Mouse (Mus musculus) forebrain, embryonic 10.5 days (tissue): ENCODE data around the gene Spag6l. TPM values are rescaled to one million over a fixed set of nuclear protein-coding genes. Genes with fewer than 3 reads are reported as not detected.

ENCODE experiments used
- DNase-seq: peaks from one replicate; pipeline ENCODE4 v3.0.0-alpha.2; 2017; ENCODE audit warnings: low spot score; ENCODE audit errors: extremely low spot score
- H3K27ac ChIP-seq: fragments of 300-500 bp; sonication (generic); 2 replicates; pipeline ENCODE4 v1.5.1; 2016; ENCODE audit warnings: mild to moderate bottlenecking
- H3K27me3 ChIP-seq: fragments of 300-500 bp; sonication (generic); 2 replicates; pipeline ENCODE4 v1.6.1; 2016; ENCODE audit warnings: mild to moderate bottlenecking; ENCODE audit not compliant: poor library complexity, severe bottlenecking
- H3K36me3 ChIP-seq: fragments of 300-500 bp; sonication (generic); replicated peaks from 2 replicates; pipeline ENCODE4 v1.6.1; 2016; ENCODE audit warnings: mild to moderate bottlenecking, moderate library complexity
- H3K4me1 ChIP-seq: fragments of 300-500 bp; sonication (generic); 2 replicates; pipeline ENCODE4 v1.6.1; 2016
- H3K4me3 ChIP-seq: fragments of 300-500 bp; sonication (generic); 2 replicates; pipeline ENCODE4 v1.5.1; 2016; ENCODE audit warnings: mild to moderate bottlenecking, moderate library complexity
- H3K9me3 ChIP-seq: fragments of 300-500 bp; sonication (generic); 2 replicates; pipeline ENCODE4 v1.6.1; 2016; ENCODE audit warnings: mild to moderate bottlenecking, moderate library complexity
- WGBS: fragments of 180-500 bp; shearing (Covaris S2); methylation state at CpG from one replicate; pipeline ENCODE4 v1.1.7; 2016; 5-methylcytosine and 5-hydroxymethylcytosine counted together
- polyA plus RNA-seq: library from polyadenylated mRNA; unstranded; fragments of >200 nt; fragmentation: Nextera tagmentation; extraction: Ambion mirVana; gene quantifications from 2 replicates; pipeline ENCODE4 v1.2.1, GENCODE M21; 2016

Spag6l gene
- polyA plus RNA-seq, 1 experiment from 2014 or later: 0.71 TPM

DNA sequence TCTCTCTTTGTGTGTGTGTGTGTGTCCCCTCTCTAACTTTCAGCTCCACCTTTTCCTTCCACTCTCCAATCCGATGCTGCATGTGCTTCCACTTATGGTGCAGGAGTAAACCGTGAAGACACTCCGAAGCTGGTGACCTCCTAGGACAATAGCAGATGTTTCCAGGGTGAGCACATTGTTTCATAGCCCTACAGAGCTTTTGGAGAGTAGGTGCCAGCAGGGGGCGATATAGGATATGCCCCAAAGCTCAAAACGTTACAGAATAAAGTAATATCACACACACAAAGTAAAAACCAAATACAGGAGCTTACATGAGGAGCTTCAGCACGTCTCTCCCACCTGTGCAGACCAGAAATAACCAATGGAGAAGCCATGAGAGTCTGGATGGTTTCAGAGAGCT is 25.6 kb upstream of the Spag6l start:
- H3K27ac ChIP-seq: no peak overlapping the region
- WGBS: 38% methylated on average over 6 of the region's 6 CpGs
- no peaks in the 10 kb centered on the region for H3K4me1 ChIP-seq
- H3K36me3 ChIP-seq: no peaks in the 10 kb centered on the region
- no peak for DNase-seq
- H3K9me3 ChIP-seq: 0 out of 2 replicates have a peak, but pooled peaks cover 8% of the 10 kb centered on the region
- no peak overlapping the region for H3K4me3 ChIP-seq
- H3K27me3 ChIP-seq: no peaks in the 10 kb centered on the region

DNA sequence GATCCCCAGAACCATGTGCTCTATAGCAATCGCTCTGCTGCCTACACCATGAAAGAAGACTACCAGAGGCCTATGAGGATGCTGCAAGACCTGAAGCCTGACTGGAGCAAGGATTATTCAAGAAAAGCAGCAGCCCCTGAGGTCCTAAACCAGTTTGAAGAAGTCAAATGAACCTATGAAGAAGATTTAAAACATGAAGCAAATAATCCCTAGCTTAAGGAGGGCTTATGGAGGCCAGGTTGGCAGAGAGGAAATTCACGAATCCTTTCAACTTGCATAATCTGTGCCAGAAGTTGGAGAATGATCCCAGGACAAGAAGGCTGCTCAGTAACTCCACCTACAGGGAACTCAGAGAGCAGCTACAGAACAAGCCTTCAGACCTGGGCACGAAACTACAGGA is 23.2 kb upstream of the Spag6l start:
- no peaks in the 10 kb centered on the region for H3K4me1 ChIP-seq
- DNase-seq: no peak
- H3K27ac ChIP-seq: no peak overlapping the region
- H3K9me3 ChIP-seq: 0 out of 2 replicates have a peak, but pooled peaks cover 8% of the 10 kb centered on the region
- no peak overlapping the region for H3K4me3 ChIP-seq
- H3K36me3 ChIP-seq: no peaks in the 10 kb centered on the region
- 82% methylated on average over 3 of the region's 3 CpGs for WGBS
- no peaks in the 10 kb centered on the region for H3K27me3 ChIP-seq

DNA sequence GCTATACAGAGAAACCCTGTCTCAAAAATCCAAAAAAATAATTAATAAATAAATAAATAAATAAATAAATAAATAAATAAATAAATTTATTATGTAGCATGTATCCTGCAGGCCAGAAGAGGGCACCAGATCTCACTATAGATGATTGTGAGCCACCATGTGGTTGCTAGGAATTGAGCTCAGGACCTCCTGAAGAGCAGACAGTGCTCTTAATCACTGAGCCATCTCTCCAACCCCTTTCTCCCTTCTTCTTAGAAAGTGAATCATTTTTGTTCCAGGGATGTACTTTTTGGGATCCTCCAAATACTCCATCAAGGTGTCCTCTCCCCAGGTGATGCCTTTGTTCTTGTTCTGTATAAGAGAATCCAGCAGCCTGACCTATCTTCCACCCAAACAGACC is 19.9 kb upstream of the Spag6l start:
- H3K4me1 ChIP-seq: no peaks in the 10 kb centered on the region
- no peak overlapping the region for H3K27ac ChIP-seq
- no peak for DNase-seq
- H3K36me3 ChIP-seq: no peaks in the 10 kb centered on the region
- no peaks in the 10 kb centered on the region for H3K27me3 ChIP-seq
- no peak overlapping the region for H3K4me3 ChIP-seq
- 0 out of 2 replicates have a peak, but pooled peaks cover 8% of the 10 kb centered on the region for H3K9me3 ChIP-seq

DNA sequence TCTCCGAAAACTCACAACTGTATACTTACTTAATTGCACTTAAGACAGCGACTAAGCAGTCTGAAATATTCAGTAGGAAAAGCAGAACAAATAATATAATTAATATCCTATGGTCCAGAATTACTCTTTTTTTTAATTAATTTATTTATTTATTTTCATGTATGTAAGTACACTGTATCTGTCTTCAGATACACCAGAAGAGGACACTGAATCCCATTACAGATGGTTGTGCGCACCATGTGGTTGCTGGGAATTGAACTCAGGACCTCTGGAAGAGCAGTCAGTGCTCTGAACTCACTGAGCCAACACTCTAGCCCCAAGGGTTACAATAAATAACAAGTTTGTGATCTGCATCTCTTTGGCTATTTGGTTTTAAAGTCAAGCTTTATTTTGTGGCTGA is 415 bp upstream of the Spag6l start:
- Histone ChIP-seq H3K27me3 (no peaks in the 10 kb centered on the region), H3K9me3 (no peaks in the 10 kb centered on the region), H3K4me1 (peaks cover 9% of the 10 kb centered on the region), H3K36me3 (no peaks in the 10 kb centered on the region), H3K4me3 (peak overlapping the region; percentile 63), H3K27ac (no peak overlapping the region)
- 85% methylated on average over 3 of the region's 3 CpGs for WGBS
- no peak for DNase-seq

DNA sequence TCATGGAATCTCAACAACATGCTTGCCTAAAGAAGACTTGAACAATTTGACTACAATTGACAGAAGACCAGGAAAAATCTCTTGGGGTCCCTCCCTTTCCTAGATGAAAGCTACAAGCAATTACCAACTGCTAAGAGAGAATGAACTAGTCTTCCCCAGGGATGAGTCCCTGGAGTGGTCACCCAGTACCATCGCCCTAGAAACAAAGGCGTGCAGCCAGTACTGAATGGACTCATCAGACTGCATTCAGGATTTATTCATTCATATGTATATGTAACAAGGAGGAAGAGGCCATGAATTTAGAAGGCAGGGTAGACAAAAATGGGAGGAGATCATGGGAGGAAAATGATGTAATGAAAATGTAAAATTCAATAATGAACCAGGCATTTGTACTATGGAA is 3.0 kb downstream of the Spag6l start:
- WGBS: 93% methylated on average over 2 of the region's 2 CpGs
- H3K4me3 ChIP-seq: no peak overlapping the region
- H3K27me3 ChIP-seq: no peaks in the 10 kb centered on the region
- no peak overlapping the region for H3K27ac ChIP-seq
- no peaks in the 10 kb centered on the region for H3K36me3 ChIP-seq
- peaks cover 9% of the 10 kb centered on the region for H3K4me1 ChIP-seq
- no peaks in the 10 kb centered on the region for H3K9me3 ChIP-seq
- no peak for DNase-seq

DNA sequence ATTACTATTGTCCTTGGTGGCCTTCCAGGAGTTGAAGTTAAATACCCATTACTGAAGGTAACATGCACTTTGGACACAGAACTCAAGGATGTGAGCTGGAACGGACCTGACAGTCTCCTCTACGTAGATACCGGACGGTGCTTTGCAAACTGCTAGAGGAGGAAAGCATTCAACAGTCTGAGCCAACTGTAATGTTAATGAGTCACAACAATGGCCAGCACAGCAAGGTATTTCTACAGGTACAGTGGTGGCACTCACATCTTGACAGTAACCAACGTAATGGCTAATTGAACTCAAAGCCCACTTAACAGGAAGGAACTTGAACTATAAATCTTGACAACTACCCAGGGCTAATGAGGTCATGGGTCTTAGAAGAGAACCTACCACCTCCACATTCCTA is 3.8 kb downstream of the Spag6l start:
- no peaks in the 10 kb centered on the region for H3K36me3 ChIP-seq
- H3K4me3 ChIP-seq: no peak overlapping the region
- H3K9me3 ChIP-seq: no peaks in the 10 kb centered on the region
- DNase-seq: no peak
- peaks cover 9% of the 10 kb centered on the region for H3K4me1 ChIP-seq
- H3K27me3 ChIP-seq: no peaks in the 10 kb centered on the region
- 29% methylated on average over 5 of the region's 5 CpGs for WGBS
- H3K27ac ChIP-seq: no peak overlapping the region

DNA sequence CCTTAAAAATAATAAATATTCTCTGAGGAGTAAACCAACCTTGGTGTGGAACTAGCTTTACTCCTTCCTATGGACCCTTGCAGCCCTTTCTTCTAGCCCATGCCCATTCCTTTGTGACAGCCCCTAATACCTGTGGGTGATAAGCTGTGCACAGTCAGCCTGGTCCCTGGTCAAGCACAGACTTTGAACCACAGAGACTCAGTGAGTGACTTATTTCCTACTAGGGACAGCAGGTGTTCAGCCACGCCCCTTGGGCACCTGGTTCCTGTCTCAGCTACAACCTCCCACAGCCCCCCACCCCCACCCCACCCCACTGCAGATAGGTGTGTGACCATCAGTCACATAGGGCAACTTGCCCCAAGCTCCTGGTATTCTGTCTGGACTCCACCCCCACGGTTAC is 22.9 kb downstream of the Spag6l start:
- Histone ChIP-seq H3K9me3 (0 out of 2 replicates have a peak, but pooled peaks cover 6% of the 10 kb centered on the region), H3K27ac (no peak overlapping the region), H3K27me3 (no peaks in the 10 kb centered on the region), H3K36me3 (no peaks in the 10 kb centered on the region), H3K4me1 (no peaks in the 10 kb centered on the region), H3K4me3 (no peak overlapping the region)
- WGBS: 73% methylated on average over 2 of the region's 2 CpGs
- DNase-seq: no peak

Other genes with a start within 250 kb of the Spag6l start
- gene Fgd4, start 228.9 kb downstream of the Spag6l start, polyA plus RNA-seq: 13.5 and 14.5 TPM in 2 replicates
- not detected in 2 replicates for gene Olfr19, start 153.1 kb downstream of the Spag6l start, polyA plus RNA-seq
- gene Igll1, start 34.5 kb upstream of the Spag6l start, polyA plus RNA-seq: 0.20 TPM in 1 of 2 replicates, not detected in the other
- 66.8 and 73.7 TPM in 2 replicates for gene Top3b, start 41.3 kb upstream of the Spag6l start, polyA plus RNA-seq
- gene Vpreb1, start 41.4 kb upstream of the Spag6l start, polyA plus RNA-seq: 0.68 and 1.7 TPM in 2 replicates
- 29.0 and 29.6 TPM in 2 replicates for gene Ppm1f, start 67.0 kb upstream of the Spag6l start, polyA plus RNA-seq
- 147 and 150 TPM in 2 replicates for gene Mapk1, start 153.9 kb upstream of the Spag6l start, polyA plus RNA-seq
- gene Ypel1, start 240.2 kb upstream of the Spag6l start, polyA plus RNA-seq: 96.2 and 97.4 TPM in 2 replicates